Mouse (Mus musculus) retina, embryonic 14.5 days (tissue): ENCODE measurements at regions not wholly inside any gene's neighbourhood (a gene's known extent, or its start where the extent isn't known, plus 50 kb on each side); places are given as distances from the start of the nearest gene placed in this dataset.

Source experiments
- DNase-seq: peaks from one replicate; pipeline ENCODE4 v3.0.0-alpha.2; 2015; ENCODE audit warnings: low spot score

DNA sequence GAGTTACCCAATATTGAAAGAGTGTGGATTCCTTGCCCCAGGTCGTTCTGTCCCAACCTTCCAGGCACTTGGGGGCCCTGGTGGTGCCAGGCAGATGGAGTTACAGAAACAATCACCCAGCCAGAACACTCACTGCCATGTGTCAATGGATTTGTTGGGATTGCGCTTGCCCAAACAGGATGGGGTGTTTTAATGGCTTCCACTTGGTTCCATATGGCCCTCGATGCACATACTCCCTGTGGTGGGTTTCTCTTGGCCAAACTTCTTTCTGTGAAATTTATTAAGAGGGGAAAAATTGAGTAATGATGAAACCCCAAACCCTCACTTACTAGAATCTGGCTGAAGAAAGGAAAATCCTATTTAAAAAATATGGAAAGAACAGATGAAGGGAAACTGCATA is 146.8 kb downstream of the Spata18 start:
- DNase-seq: no peak

DNA sequence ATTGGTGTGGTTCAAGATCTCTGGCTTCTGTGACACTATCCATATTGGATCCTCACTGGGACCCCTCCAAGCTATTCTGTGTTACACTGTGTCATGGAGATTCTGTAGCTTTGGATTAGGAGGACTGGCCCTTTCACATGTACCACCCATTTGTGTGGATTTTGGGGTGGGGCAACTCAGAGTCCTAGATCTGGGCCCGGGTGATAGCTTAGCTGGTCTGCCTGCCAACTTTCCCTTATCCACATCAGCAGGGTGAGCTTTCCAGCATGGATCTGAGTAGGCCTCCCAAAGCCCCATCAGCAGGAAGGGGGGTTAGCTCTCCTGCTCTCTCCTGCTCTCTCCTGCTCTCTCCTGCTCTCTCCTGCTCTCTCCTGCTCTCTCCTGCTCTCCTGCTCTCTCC is 152.3 kb downstream of the Spata18 start:
- DNase-seq: no peak

DNA sequence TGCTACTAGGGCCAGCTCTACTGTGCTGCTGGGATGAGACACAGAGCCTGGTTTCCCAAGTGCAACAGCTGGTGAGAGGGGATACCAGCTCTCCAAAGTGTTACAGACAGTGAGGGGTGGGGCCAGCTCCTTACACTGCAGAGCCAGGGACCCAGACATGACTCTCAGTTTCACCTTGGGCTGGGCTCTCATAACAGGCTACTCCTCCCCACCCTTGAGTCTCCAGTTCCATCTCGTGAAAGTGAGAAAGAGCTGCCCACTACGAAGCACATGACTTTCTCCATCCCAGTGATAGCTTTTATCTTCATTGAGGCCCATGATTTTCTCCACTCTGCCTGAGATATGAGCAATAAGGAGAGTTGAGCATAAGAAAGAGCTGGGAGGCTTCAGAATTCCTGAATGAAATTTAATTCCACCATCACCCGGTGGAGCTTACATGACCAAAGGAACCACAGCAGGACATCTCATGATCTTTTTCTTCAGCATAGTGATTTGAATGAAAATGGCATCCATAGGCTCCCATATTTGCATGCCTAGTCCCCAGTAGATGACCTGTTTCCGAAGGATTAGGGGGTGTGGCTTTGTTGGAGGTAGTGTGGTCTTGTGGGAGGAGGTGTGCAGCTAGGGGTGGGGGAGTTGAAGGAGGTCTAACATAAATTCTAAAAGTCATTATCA is 153.5 kb downstream of the Spata18 start:
- DNase-seq: no peak

DNA sequence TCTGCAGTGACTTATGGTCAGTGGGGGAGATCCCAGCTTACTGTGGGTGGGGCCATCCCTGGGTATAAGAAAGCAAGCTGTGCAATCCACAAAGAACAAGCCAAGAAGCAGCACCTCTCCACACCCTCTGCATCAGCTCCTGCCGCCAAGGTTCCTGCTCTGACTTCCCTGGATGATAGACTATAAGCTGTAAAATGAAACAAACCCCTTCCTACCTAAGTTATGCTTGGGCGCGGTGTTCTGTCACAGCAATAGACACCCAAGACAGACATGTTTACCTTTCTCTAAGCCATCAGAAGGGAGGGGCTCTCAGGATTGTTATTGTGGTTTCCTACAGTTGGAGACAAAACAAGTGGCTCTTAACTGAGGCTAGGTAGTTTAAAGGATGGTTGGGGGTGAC is 159.5 kb downstream of the Spata18 start:
- no peak for DNase-seq

DNA sequence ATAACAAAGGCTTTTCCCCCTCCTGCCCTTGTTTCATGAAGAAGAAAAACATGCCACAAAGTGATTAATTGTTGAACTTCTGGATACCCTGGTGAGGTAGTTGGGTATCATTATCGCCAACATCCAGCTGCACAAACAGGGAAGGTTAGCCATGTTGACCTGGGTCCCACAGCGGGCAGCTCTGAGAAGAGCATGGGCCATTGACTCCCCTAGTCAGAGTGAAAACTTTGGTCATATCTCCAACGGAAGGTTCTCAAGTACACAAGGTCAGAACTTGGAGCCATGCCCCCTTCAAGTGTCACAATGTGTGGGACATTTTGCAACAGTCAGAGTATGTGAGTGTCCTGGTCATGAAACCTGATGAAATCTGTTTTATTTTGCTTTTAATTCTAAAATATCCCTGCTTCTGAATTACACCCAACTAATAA is 159.9 kb downstream of the Spata18 start:
- DNase-seq: no peak

DNA sequence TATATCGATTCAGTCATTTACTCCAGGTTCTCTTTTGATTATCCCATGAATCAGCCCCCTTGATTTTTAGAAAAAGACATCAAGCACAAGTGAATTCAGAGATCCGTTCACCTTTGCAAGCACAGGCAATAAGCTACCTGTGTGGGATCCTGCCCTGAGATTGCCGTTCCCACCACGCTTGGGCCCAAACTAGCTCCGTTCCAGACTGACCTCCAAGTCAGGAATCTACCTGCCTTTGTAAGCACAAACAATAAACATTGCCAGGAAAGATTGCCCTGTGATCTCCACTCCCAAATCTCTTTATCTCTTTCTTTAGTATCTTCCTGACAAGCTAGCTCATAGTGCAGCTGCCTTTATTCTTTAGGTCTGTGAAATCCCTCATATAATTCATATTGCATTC is 164.6 kb downstream of the Spata18 start:
- no peak for DNase-seq

DNA sequence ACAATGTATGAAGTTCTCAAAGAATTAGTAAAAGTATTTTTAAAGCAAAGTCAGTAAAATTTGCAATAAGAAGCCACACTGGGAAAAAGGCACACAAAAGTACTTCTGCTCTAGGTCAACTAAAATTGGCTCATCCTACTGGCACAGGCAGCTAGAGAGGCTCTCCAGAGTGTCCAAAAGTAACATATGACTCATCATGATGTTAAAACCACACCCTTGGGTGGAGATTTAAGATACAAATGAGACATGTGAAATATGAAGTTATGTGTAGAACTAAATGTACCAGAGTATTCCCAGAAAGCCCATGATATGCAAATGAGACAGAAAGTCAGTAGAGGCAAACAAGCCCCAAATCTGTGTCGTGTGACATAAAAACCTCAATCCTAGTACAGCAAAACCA is 166.0 kb downstream of the Spata18 start:
- DNase-seq: no peak

DNA sequence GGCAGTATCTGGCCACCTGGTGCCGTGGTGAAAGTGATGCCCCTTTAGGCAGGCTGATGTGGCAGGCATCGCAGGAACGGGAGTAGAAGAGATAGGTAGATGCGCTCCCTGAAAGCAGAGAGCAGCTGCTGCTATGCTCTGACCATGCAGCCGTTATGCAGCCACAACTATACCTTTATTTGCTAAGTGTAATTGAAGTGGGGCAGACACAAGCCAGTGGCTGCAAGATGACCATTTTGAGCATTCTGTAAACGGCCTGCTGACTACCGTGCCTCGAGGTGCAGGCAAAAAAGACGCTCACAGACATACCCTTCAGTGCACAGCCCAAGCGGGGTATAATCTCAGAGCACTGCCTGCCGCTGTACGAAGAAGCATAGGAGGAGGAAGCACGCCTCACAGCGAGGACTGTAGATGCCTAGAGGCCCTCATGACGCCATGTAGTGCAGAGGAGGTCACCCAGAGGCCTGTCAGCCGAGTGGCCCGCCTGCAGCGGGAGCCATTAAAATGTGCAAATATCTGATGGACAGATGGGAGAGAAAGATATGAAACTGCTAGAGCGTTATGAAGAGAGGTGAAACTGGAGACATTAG is 170.9 kb downstream of the Spata18 start:
- peak; percentile 34 for DNase-seq

DNA sequence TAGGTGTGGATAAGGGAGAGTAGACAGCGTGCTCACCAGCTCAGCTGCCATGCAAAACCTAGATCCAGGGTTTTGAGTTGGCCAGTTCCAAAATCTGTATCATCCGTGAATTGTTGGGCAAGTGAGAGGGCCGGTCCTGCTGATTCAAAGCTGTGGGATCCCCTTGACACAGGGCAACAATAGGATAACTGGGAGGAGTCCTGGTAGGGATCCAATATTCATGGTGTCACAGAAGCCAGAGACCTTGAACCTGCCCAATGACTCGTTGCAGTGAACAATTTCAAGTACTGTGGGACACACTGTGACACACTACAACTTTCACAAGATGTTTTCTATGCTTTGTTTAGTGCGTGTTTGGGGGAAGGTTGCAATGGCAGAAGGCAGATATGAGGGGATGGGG is 172.2 kb downstream of the Spata18 start:
- no peak for DNase-seq

DNA sequence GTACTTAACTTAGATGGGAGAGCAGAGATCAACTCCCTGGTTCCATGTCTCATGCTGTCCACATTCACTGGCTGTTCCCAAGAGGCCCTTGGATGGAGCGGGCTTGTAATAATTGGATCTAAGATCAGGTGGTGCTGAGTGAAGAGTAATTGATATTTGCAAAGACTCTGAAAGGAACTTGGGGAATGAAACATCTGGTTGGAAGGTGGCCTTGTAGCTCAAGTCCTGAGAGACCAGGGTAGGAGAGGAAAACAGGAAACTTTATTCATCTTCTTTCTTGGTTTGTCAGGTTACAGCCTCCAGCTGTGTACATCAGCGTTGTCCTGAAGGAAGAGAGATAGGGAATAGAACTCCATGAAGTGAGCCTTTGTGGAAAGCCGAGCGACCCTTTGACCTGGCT is 175.8 kb downstream of the Spata18 start:
- DNase-seq: no peak

DNA sequence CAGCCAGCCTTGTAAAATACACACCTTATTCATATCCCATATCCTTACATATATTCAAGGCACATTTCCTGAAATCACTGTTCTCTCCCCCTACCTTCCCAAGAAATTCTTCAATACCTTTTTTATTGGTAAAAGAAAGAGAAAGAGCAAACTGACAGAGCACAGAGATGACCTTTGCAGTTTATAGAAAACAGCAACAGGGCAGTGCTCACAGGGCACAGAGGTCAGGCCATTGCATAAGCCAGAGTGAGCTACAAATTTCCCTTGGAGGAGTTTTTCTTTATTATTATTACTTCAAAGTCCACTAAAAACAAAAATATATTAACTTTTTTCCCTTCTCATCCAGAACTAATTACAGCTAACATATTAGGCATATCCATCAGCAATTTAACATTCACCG is 182.5 kb downstream of the Spata18 start:
- DNase-seq: no peak

DNA sequence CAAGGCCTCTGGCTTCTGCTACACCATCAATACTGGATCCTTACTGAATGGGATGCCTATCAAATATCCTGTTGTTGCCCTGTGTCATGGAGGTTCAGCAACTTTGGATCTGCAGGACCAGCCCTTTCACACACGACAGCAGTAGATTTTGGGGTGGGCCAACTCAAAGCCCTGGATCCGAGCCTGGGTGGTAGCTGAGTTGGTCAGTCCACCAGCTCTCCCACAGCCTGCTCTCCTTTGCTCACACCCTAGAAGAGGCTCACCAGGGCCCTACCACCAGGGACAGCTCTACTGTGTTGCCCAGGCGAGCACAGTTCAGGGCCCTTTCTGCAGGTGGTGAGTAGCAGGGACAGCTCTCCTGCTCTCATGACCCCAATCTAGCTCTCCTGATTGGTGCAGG is 192.6 kb downstream of the Spata18 start:
- no peak for DNase-seq

DNA sequence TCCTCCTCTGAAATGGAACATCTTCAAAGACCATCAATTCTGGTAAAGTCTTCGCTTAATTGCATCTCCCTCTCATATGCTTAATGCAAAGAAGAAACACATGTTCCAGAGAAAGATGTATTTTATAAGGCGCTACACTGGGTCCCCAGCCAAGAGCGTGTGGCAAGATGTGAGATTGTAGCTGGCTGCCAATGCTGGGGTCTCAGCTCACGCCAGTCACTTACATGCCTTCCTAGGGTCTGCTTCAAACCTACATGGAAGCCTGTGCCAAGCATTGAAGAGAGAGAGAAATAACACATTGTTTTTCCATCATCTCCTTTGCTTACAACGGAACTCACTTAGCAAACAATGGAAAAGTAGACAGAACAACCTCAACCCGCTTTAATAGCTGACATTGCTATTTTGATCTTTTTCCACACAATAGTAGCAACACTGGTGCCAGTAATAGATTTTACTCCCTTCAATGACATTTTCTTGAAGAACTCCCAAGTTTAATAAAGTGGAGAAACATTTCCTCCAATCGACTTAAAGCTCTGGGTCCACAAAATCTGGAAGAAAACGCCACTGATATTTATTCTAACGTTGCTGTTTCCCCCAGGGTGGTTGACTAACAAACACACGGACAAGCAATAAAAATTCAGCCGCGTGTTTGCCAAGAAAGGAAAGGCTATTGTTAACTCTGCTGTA is 195.1 kb downstream of the Spata18 start:
- DNase-seq: no peak

DNA sequence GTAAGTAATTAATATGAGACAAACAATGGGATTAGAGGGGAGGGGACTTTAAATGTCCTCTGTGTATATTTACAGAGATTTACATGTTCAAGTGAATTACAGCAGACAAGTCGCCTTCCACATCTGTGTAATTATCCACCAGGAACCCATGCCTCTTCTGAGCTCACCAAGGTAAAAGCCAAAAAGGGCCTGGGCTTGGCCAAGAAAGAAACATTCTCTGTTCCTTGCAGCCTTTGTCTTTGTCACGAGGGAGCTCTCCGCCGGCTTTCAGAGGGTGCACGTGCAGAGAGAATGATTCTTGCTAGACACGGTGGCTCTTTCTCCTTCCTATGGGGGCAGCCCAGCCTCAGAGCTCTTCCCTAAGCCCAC is 195.6 kb downstream of the Spata18 start:
- DNase-seq: no peak

DNA sequence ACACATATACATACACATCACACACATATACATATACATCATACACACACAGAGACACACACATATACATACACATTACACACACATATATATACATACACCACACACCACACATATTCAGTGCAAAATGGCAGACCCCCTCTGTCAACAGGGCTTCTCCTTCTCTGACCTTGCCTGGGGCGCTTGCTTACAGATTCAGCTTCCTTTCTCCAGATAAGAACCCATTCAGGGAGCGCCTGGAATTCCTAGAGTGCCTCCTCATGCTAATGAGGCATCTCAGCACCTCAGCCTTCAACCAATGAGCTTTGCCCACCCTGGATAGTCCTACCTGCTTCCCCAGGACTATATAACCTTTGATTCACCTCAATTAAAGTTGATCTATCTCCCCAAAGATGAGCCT is 200.3 kb downstream of the Spata18 start:
- no peak for DNase-seq

DNA sequence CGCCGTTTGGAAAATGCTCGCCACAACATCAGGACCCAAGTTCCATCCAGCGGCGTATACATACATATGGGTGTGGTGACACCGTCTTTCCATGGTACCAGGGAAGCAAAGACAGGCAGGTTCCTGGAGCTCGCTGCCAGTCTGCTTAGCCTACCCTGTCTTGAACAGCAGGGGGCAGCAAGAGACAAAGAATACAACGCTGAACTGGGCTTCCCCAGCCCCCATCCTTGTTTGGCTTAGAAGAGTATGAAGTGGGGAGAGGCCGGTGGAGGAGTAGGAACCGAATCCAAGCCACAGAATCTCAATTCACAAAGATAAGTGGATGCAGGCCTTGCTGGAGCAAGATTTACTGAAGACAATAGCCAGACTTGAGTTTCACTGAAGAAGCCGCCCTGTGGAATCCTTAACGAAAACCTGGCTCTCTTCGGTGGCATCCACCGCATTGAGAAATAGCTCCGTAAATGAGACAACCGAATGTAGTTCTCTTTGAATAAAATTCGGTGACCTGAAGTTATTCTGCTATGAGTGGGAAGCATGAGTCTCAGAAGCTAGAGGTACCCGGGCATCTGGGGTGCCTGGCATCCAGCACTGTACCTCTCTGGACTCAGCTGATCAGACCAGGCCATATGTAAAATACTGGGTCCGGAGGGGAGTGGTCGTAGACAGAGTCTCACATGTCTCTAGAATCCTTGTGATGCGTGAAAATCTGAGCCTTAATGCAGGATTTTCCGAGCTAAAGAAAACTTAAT is 203.0 kb downstream of the Spata18 start:
- peak; percentile 90 for DNase-seq

DNA sequence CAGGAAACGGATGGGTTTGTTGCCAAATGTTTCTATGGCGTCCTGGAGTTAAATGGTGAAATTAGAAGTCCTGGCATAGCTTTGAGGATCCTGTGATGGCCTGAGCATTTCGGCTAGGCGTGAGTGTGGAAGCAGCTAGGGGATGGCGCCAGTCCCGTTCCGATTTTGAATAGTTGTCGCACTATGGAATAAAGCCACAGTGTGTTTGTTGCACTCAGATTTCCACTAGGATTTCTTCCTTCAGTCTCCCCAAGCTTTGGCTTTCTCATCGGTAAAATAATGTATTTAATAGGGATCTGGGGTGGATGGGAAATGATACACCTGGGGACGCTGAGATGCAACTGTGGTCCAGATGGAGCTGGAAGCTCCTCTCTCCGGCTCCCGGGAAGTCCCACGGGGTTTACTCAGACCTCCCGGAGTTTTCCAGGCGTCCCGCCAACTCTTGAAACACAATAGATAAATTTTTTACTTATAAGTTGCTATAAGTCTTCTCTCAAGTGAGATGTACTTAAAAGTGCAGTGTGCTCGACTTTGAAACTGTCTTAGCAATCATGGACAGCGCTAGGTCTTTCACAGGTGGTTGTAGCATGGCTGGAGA is 203.7 kb downstream of the Spata18 start:
- no peak for DNase-seq

DNA sequence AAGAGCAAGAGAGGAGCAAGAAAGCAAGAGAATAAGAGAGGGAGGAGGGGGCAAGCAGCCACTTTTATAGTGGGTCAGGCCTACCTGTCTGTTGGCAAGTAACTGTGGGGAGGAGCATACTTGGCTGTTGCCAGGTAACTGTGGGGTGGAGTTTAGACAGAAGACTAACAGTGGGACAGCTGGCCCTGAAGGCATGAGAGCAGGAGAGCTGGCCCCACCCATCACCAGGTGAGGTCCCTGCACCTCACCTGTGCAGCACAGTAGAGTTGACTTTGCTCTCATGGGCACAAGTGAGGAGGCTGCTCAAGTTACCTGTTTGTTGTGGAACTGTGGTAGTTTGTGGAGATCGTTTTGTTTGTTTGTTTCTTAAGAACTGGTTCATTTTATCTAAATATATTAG is 208.1 kb downstream of the Spata18 start:
- no peak for DNase-seq

DNA sequence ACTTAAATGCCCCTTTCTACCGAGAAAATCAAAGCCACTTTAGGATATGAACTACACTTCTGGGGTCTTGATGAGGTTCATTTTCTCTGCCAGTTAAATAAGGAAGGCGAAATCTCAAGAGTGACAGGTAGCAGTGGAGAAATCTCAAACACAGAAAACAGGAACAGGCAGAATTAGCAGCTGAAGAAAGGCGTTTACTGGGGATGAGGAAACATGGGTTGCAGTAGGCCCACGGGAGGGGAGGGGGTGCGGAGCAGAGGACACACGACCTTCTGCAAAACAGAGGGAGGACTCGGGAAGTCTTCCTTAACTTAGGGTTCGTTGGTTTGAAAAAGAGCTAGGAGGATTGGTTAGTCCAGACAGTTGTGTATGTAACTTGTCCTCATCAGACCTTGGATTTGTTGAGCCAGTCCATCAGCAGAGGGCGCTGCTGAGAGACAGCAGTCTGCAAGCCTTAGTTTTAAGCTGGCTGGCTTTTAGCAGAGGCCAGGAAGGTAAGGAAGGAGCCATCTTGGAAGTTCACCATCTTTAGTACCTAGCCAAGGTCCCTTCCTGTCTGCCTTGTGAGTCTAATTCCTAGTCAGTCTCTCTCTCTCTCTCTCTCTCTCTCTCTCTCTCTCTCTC is 204.0 kb downstream of the Usp46 start:
- peak; percentile 80 for DNase-seq

DNA sequence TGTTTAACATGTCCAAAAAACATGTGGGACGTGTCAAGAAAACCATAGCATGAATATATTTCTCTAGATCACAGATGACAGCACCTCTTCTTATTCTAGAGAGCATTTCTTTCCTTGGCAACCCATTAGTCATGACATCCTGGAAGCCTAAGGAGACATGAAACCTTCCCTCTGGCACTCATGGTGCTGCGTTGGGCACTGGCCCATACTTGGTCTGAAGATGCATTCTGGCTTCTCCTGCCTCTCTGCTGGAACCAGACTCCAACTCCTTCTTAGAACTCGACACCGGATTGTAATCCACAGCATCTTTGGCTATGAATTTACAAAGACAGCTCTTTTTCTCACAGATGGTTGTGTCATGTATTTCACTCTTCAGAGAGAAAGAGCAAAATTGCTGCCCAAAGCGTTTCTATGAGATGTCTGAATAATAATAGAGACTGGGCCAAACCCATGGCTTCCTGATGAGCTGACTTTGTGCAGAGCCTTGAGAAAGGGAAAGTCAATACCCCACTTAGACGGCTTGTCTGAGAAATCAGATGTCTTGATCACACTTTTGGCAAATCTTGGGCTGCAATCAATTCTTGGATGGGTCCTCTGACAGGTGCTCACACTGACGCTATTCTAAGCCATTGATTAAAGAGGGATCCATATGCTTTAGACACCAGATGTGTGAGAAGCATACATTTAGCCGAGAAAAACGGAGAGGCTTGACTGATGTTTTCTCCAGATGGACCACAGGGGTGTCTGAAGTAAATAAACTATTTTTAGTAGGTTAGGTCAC is 195.4 kb downstream of the Usp46 start:
- DNase-seq: no peak

DNA sequence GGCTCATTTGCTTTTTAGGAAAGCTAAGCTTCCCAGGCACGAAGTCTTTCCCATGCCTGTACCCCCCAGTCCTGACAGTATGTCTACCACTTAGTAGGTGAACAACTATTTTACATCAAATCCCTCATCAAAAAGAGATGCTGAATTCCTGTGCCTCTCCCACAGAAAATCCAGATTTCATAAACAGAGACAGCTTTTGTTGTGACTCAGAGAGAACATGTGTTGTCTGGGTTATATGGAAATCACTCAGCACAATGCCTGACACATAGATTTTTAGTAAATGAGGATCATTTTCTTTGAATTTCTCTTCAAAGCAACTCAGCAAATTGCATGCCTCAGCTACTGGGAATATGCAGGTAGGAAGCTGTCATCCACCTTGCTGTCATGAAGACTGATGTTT is 193.5 kb downstream of the Usp46 start:
- no peak for DNase-seq
